Comparison of ENCODE assay signal across 20 mouse cellular contexts in genomic region chr19:5494314-5494713, GRCm38 (mm10). TPM values are rescaled to one million over a fixed set of nuclear protein-coding genes. Genes with fewer than 3 reads are reported as not detected.
DNase-seq lines count a peak whose midpoint lies in the region; ATAC-seq and TF ChIP-seq lines count a peak whose summit lies in the region.
"Had no signal": no experiment of that assay in that cellular context is flagged by ENCODE, and none has a peak within 500 bp of the region (broad histone marks: within the 10 kb centered on the region; RNA-seq: fewer than 3 reads in every experiment).

No protein-coding gene starts in this region.

- TF ChIP-seq POLR2A in CH12.LX (IDR thresholded peaks at IDR 0.05; ENCODE audit: low read depth, low read length), result 0 out of 2 replicates have a peak, but pooled peaks have one; percentile 10
- TF ChIP-seq POLR2A in embryonic fibroblast, embryonic 13.5 days (IDR thresholded peaks at IDR 0.05; ENCODE audit: low read depth, low read length), result 0 out of 2 replicates have a peak, but pooled peaks have one; percentile 7
- TF ChIP-seq POLR2A in heart, adult 2 months (IDR thresholded peaks at IDR 0.05; ENCODE audit: insufficient read depth, low read depth, low read length), result no peak

- TF ChIP-seq EP300 in CH12.LX (IDR thresholded peaks at IDR 0.05; ENCODE audit: low read length), result no peak
- no peak for TF ChIP-seq EP300 in heart, adult 2 months (IDR thresholded peaks at IDR 0.05; ENCODE audit: insufficient read depth, low read depth, low read length)

- TF ChIP-seq CTCF in CH12.LX (conservative IDR thresholded peaks at IDR 0.05 in 1 of 2, IDR thresholded peaks at IDR 0.05 in 1 of 2; ENCODE audit: low read depth in 2 of 2, low read length in 2 of 2), result no peak
- TF ChIP-seq CTCF in embryonic fibroblast, embryonic 13.5 days (IDR thresholded peaks at IDR 0.05; ENCODE audit: borderline replicate concordance, insufficient read depth, low read length), result no peak
- no peak for TF ChIP-seq CTCF in heart, adult 2 months (IDR thresholded peaks at IDR 0.05)

- H3K4me1 ChIP-seq in heart, embryonic 13.5 days, result peaks cover 23% of the 10 kb centered on the region
- peaks cover 4 to 14% of the 10 kb centered on the region in 2 experiments for H3K4me1 ChIP-seq in CH12.LX (ENCODE audit: control insufficient read depth in 1 of 2, insufficient read depth in 2 of 2)
- H3K4me1 ChIP-seq in embryonic fibroblast, embryonic 13.5 days (ENCODE audit: control insufficient read depth, insufficient read depth, low read length), result no peaks in the 10 kb centered on the region
- no peaks in the 10 kb centered on the region for H3K4me1 ChIP-seq in heart, adult 2 months (ENCODE audit: control insufficient read depth, insufficient read depth, low read length)

- H3K9ac ChIP-seq in heart, embryonic 13.5 days, result peak overlapping the region; percentile 26; the same call in 1 of the 2 replicates
- H3K9ac ChIP-seq in CH12.LX (ENCODE audit: insufficient read depth, low read depth), result no peak overlapping the region
- H3K9ac ChIP-seq in heart, adult 2 months (ENCODE audit: low read depth, low read length), result no peak overlapping the region
- H3K9ac ChIP-seq: embryonic facial prominence, embryonic 12.5 days; forebrain, postnatal 0 days; hindbrain, embryonic 14.5 days; liver, embryonic 14.5 days had no signal

- H3K4me3 ChIP-seq in heart, embryonic 13.5 days, result no peak overlapping the region
- no peak overlapping the region for H3K4me3 ChIP-seq in CH12.LX (replicated peaks in 1 of 3; ENCODE audit: low read depth in 2 of 3, low read length in 2 of 3, poor library complexity in 1 of 3)
- no peak overlapping the region for H3K4me3 ChIP-seq in embryonic fibroblast, embryonic 13.5 days (ENCODE audit: insufficient read depth, low read length)
- no peak overlapping the region for H3K4me3 ChIP-seq in heart, adult 2 months
- H3K4me3 ChIP-seq: embryonic facial prominence, embryonic 12.5 days had no signal

- H3K9me3 ChIP-seq in heart, embryonic 13.5 days, result no peaks in the 10 kb centered on the region
- H3K9me3 ChIP-seq in CH12.LX (replicated peaks; ENCODE audit: low read length), result no peaks in the 10 kb centered on the region
- H3K9me3 ChIP-seq: embryonic facial prominence, embryonic 12.5 days had no signal

- dilution Hi-C loops in CH12.LX (cut with MboI; ENCODE audit: extremely low pct_ligation_motif_present, extremely low pct_unique_long_range_greater_than_20kb, low sequenced_read_pairs), result no loop called here

- WGBS in heart, embryonic 13.5 days, result 84% methylated on average over 3 of the region's 3 CpGs
- WGBS in heart, adult 2 months, result 77% methylated on average over 3 of the region's 3 CpGs

- H3K4me2 ChIP-seq in heart, embryonic 13.5 days, result no peak overlapping the region
- no peak overlapping the region for H3K4me2 ChIP-seq in CH12.LX (ENCODE audit: insufficient read depth, low read depth, poor library complexity, severe bottlenecking)
- H3K4me2 ChIP-seq: embryonic facial prominence, embryonic 12.5 days; hindbrain, embryonic 14.5 days; midbrain, embryonic 11.5 days had no signal

- intact Hi-C loops in heart, adult 2 months (cut with DNase I), result no loop called here

- H3K79me2 ChIP-seq in CH12.LX (replicated peaks; ENCODE audit: control insufficient read depth, extremely low read depth, insufficient read depth, poor library complexity, severe bottlenecking), result peaks cover 24% of the 10 kb centered on the region
- H3K79me2 ChIP-seq in heart, adult 2 months (replicated peaks; ENCODE audit: control insufficient read depth, insufficient read depth, low read length), result 0 out of 2 replicates have a peak, but pooled peaks cover 5% of the 10 kb centered on the region

- H3K27me3 ChIP-seq in heart, embryonic 13.5 days (replicated peaks), result no peaks in the 10 kb centered on the region
- H3K27me3 ChIP-seq in CH12.LX (replicated peaks), result no peaks in the 10 kb centered on the region
- H3K27me3 ChIP-seq in heart, adult 2 months (ENCODE audit: control insufficient read depth, insufficient read depth, low read length), result no peaks in the 10 kb centered on the region
- H3K27me3 ChIP-seq: embryonic facial prominence, embryonic 12.5 days; Patski had no signal

- H3K36me3 ChIP-seq in heart, embryonic 13.5 days, result peaks cover 73% of the 10 kb centered on the region
- H3K36me3 ChIP-seq in CH12.LX (replicated peaks in 1 of 2; ENCODE audit: control insufficient read depth in 1 of 2, insufficient read depth in 1 of 2, low read length in 1 of 2), result peaks cover 51 to 68% of the 10 kb centered on the region in 2 experiments
- H3K36me3 ChIP-seq in heart, adult 2 months (ENCODE audit: control insufficient read depth, insufficient read depth, low read length), result peaks cover 14% of the 10 kb centered on the region

- no peak for ATAC-seq in heart, embryonic 13.5 days (ENCODE audit: extremely low read depth, insufficient number of reproducible peaks, low FRiP score, low TSS enrichment)
- ATAC-seq: forebrain, postnatal 0 days; Patski had no signal

- H3K27ac ChIP-seq in heart, embryonic 13.5 days (replicated peaks), result no peak overlapping the region
- no peak overlapping the region for H3K27ac ChIP-seq in CH12.LX (ENCODE audit: insufficient read depth, low read depth)
- no peak overlapping the region for H3K27ac ChIP-seq in embryonic fibroblast, embryonic 13.5 days (ENCODE audit: insufficient read depth, low read length)
- H3K27ac ChIP-seq in heart, adult 2 months, result no peak overlapping the region
- H3K27ac ChIP-seq: embryonic facial prominence, embryonic 12.5 days; hindbrain, embryonic 14.5 days; kidney, postnatal 0 days; liver, embryonic 14.5 days had no signal

- TF ChIP-seq RAD21 in CH12.LX (IDR thresholded peaks at IDR 0.05; ENCODE audit: low read depth, low read length), result no peak

- in situ Hi-C loops in CH12.LX (cut with MboI; ENCODE audit: low pct_ligation_motif_present, low pct_unique_long_range_greater_than_20kb, low sequenced_read_pairs), result loop anchor here (5.0 kb wide), 1 partner anchor 37 kb away; the partner anchor contains the start of gene Ccdc85b

- DNase-seq in heart, adult 9 months (ENCODE audit: low spot score in 2 of 2), result no peak
- DNase-seq in CH12.LX (ENCODE audit: extremely low read depth), result no peak
- peak; percentile 57 to 87 for DNase-seq in kidney, postnatal 25 days
- DNase-seq in right cerebral cortex, adult 18-20 months, result no peak
- no peak for DNase-seq in heart, adult 2 months
- DNase-seq: adrenal gland, postnatal 10 days; forebrain, postnatal 0 days; heart, postnatal 36 days; retina, postnatal 1 day; right cerebral cortex, postnatal 4 days; thymus, postnatal 25 days had no signal

TF ChIP-seq in CH12.LX, 34 proteins besides CTCF, POLR2A, EP300 and RAD21 (continues in another document):
- TF ChIP-seq NRF1 (IDR thresholded peaks at IDR 0.05; ENCODE audit: low read depth, low read length), result no peak
- TF ChIP-seq SIN3A (IDR thresholded peaks at IDR 0.05; ENCODE audit: low read length), result no peak
- TF ChIP-seq HCFC1 (IDR thresholded peaks at IDR 0.05; ENCODE audit: low read depth, low read length), result no peak
- TF ChIP-seq NELFE (IDR thresholded peaks at IDR 0.05; ENCODE audit: low read depth, low read length), result no peak
- no peak for TF ChIP-seq PAX5 (IDR thresholded peaks at IDR 0.05; ENCODE audit: low read length)
- no peak for TF ChIP-seq SMC3 (IDR thresholded peaks at IDR 0.05; ENCODE audit: low read depth, low read length)
- no peak for TF ChIP-seq MXI1 (IDR thresholded peaks at IDR 0.05; ENCODE audit: low read depth, low read length)

RNA-seq across cellular contexts. Expression of gene Cfl1, which starts 4.1 kb away (rescaled TPM):
- polyA plus RNA-seq in heart, embryonic 13.5 days (2015; fragmentation: Nextera tagmentation; extraction: Ambion mirVana), result 1,825 and 1,925 TPM in 2 replicates
- total RNA-seq in CH12.LX (2012; rRNA removed), result 818 and 982 TPM in 2 replicates
- 932 and 999 TPM in 2 replicates for total RNA-seq in CH12.LX (2014; rRNA removed)
- polyA plus RNA-seq in CH12.LX (2012; ENCODE audit: insufficient read length, low read depth), result 1,768 and 1,993 TPM in 2 replicates
- 1,890 and 1,995 TPM in 2 replicates for polyA plus RNA-seq in embryonic fibroblast, embryonic 13.5 days (2011; ENCODE audit: insufficient read length, low read depth, missing spikeins)
- 100 to 1,000 TPM; 169 to 194 TPM for total RNA-seq in heart, adult 2 months (2021)
- 160 and 206 TPM in 2 replicates for polyA plus RNA-seq in heart, adult 2 months (2012; rRNA removed)

RNA-seq across cellular contexts. Expression of gene Mus81, which starts 6.1 kb away (rescaled TPM):
- 36.8 and 38.9 TPM in 2 replicates for polyA plus RNA-seq in heart, embryonic 13.5 days (2015; fragmentation: Nextera tagmentation; extraction: Ambion mirVana)
- total RNA-seq in CH12.LX (2012; rRNA removed), result 28.8 and 31.1 TPM in 2 replicates
- total RNA-seq in CH12.LX (2014; rRNA removed), result 18.0 and 20.4 TPM in 2 replicates
- polyA plus RNA-seq in CH12.LX (2012; ENCODE audit: insufficient read length, low read depth), result 29.3 and 30.2 TPM in 2 replicates
- 21.8 and 27.1 TPM in 2 replicates for polyA plus RNA-seq in embryonic fibroblast, embryonic 13.5 days (2011; ENCODE audit: insufficient read length, low read depth, missing spikeins)
- total RNA-seq in heart, adult 2 months (2021), result 10 to 100 TPM; 18.6 to 21.6 TPM
- polyA plus RNA-seq in heart, adult 2 months (2012; rRNA removed), result 36.4 and 38.6 TPM in 2 replicates

RNA-seq across cellular contexts. Expression of gene 1700020D05Rik, which starts 9.3 kb away (rescaled TPM):
- polyA plus RNA-seq in heart, embryonic 13.5 days (2015; fragmentation: Nextera tagmentation; extraction: Ambion mirVana), result not detected in 2 replicates
- 0.25 and 0.34 TPM in 2 replicates for total RNA-seq in CH12.LX (2012; rRNA removed)
- total RNA-seq in CH12.LX (2014; rRNA removed), result 0.23 TPM in 1 of 2 replicates, not detected in the other
- 0.33 TPM in 1 of 2 replicates, not detected in the other for polyA plus RNA-seq in CH12.LX (2012; ENCODE audit: insufficient read length, low read depth)
- polyA plus RNA-seq in embryonic fibroblast, embryonic 13.5 days (2011; ENCODE audit: insufficient read length, low read depth, missing spikeins), result 0.97 and 1.4 TPM in 2 replicates
- total RNA-seq in heart, adult 2 months (2021), result under 1 TPM; 0.82 to 0.89 TPM
- 0.70 and 0.85 TPM in 2 replicates for polyA plus RNA-seq in heart, adult 2 months (2012; rRNA removed)
- polyA plus RNA-seq: forebrain, postnatal 0 days; kidney, postnatal 0 days; lung, embryonic 16.5 days; midbrain, embryonic 11.5 days had no signal

RNA-seq across cellular contexts. Expression of gene Snx32, which starts 16.0 kb away (rescaled TPM):
- polyA plus RNA-seq in heart, embryonic 13.5 days (2015; fragmentation: Nextera tagmentation; extraction: Ambion mirVana), result 13.5 and 14.8 TPM in 2 replicates
- total RNA-seq in CH12.LX (2012; rRNA removed) (2.7 and 2.8 TPM in 2 replicates), CH12.LX (2014; rRNA removed) (0.75 and 0.96 TPM in 2 replicates)
- 1.2 and 2.4 TPM in 2 replicates for polyA plus RNA-seq in CH12.LX (2012; ENCODE audit: insufficient read length, low read depth)
- polyA plus RNA-seq in embryonic fibroblast, embryonic 13.5 days (2011; ENCODE audit: insufficient read length, low read depth, missing spikeins), result 8.7 and 18.4 TPM in 2 replicates
- total RNA-seq in heart, adult 2 months (2021), result 1 to 10 TPM; 3.9 to 5.2 TPM
- polyA plus RNA-seq in heart, adult 2 months (2012; rRNA removed), result 11.4 and 13.0 TPM in 2 replicates

RNA-seq across cellular contexts. Expression of gene Efemp2, which starts 20.6 kb away (rescaled TPM):
- 74.0 and 80.7 TPM in 2 replicates for polyA plus RNA-seq in heart, embryonic 13.5 days (2015; fragmentation: Nextera tagmentation; extraction: Ambion mirVana)
- total RNA-seq in CH12.LX (2012; rRNA removed) (0.51 and 0.59 TPM in 2 replicates), CH12.LX (2014; rRNA removed) (not detected in 2 replicates)
- 0.50 and 1.5 TPM in 2 replicates for polyA plus RNA-seq in CH12.LX (2012; ENCODE audit: insufficient read length, low read depth)
- polyA plus RNA-seq in embryonic fibroblast, embryonic 13.5 days (2011; ENCODE audit: insufficient read length, low read depth, missing spikeins), result 368 and 420 TPM in 2 replicates
- total RNA-seq in heart, adult 2 months (2021), result 10 to 100 TPM in 1 of 2 experiments, 1 to 10 TPM in 1; 8.2 to 10.3 TPM
- 33.6 and 36.3 TPM in 2 replicates for polyA plus RNA-seq in heart, adult 2 months (2012; rRNA removed)

Comparison
In these comparisons a context has a peak if more than half of its experiments do, and no peak if none do; other contexts are left out.
1. DNase-seq: peak in kidney, postnatal 25 days (2 of 2); none in heart, adult 9 months (0 of 2), CH12.LX (single experiment), right cerebral cortex, adult 18-20 months (single experiment) and heart, adult 2 months (0 of 2).